Mouse (Mus musculus): ENCODE results near the gene C87436.
A peak's percentile ranks its signal among the peaks of the same experiment; 100 is the strongest.
"Not testable (repeated sequence)": the region's sequence is repeated elsewhere in the genome, so short reads cannot be mapped to it uniquely, and the experiment has no call there.

Gene C87436

GRCm38 (mm10) chr6:86485943-86486640, 47.9 kb downstream of the C87436 start:
- DNase-seq (ENCODE audit: low spot score) = no peak

GRCm38 (mm10) chr6:86487358-86488148, 49.4 kb downstream of the C87436 start:
- DNase-seq (ENCODE audit: low spot score) = peak; percentile 87

- peak; percentile 26 for DNase-seq (ENCODE audit: low spot score)
Observed at GRCm38 (mm10) chr6:86488149-86488485, 49.9 kb downstream of the C87436 start.

GRCm38 (mm10) chr6:86489945-86490344, 51.8 kb downstream of the C87436 start:
- no peak for DNase-seq (ENCODE audit: low spot score)

- DNase-seq (ENCODE audit: low spot score) = not testable (repeated sequence)
Observed at GRCm38 (mm10) chr6:86490413-86490812, 52.2 kb downstream of the C87436 start.

GRCm38 (mm10) chr6:86493469-86494263, 55.5 kb downstream of the C87436 start:
- DNase-seq (ENCODE audit: low spot score) = no peak

GRCm38 (mm10) chr6:86494767-86495166, 56.6 kb downstream of the C87436 start:
- DNase-seq (ENCODE audit: low spot score) = no peak

GRCm38 (mm10) chr6:86495661-86496060, 57.5 kb downstream of the C87436 start:
- DNase-seq (ENCODE audit: low spot score) = no peak

- DNase-seq (ENCODE audit: low spot score) = no peak
Observed at GRCm38 (mm10) chr6:86496127-86496526, 58.0 kb downstream of the C87436 start.

- DNase-seq (ENCODE audit: low spot score) = no peak
Observed at GRCm38 (mm10) chr6:86496585-86496984, 58.4 kb downstream of the C87436 start.

- peak; percentile 80 for DNase-seq (ENCODE audit: low spot score)
Observed at GRCm38 (mm10) chr6:86497071-86497815, 59.1 kb downstream of the C87436 start.

- DNase-seq (ENCODE audit: low spot score) = no peak
Observed at GRCm38 (mm10) chr6:86497942-86498732, 60.0 kb downstream of the C87436 start.

- DNase-seq (ENCODE audit: low spot score) = peak; percentile 82
Observed at GRCm38 (mm10) chr6:86499571-86500109, 61.5 kb downstream of the C87436 start.

- no peak for DNase-seq (ENCODE audit: low spot score)
Observed at GRCm38 (mm10) chr6:86503513-86503912, 65.3 kb downstream of the C87436 start.

GRCm38 (mm10) chr6:86505671-86506070, 67.5 kb downstream of the C87436 start:
- DNase-seq (ENCODE audit: low spot score) = peak; percentile 79

GRCm38 (mm10) chr6:86506309-86506708, 68.1 kb downstream of the C87436 start:
- no peak for DNase-seq (ENCODE audit: low spot score)

- no peak for DNase-seq (ENCODE audit: low spot score)
Observed at GRCm38 (mm10) chr6:86507116-86507515, 68.9 kb downstream of the C87436 start.

GRCm38 (mm10) chr6:86508736-86509135, 70.6 kb downstream of the C87436 start:
- DNase-seq (ENCODE audit: low spot score) = no peak

- DNase-seq (ENCODE audit: low spot score) = no peak
Observed at GRCm38 (mm10) chr6:86509194-86509865, 71.2 kb downstream of the C87436 start.

- no peak for DNase-seq (ENCODE audit: low spot score)
Observed at GRCm38 (mm10) chr6:86509866-86510200, 71.7 kb downstream of the C87436 start.
